Mouse (Mus musculus) WW6 (cell line): ENCODE data around the gene Mob3a.

ENCODE experiments used
- DNase-seq: peaks from one replicate; pipeline ENCODE4 v3.0.0-alpha.2; 2013; ENCODE audit warnings: low read depth, low spot score

The Mob3a gene

DNA sequence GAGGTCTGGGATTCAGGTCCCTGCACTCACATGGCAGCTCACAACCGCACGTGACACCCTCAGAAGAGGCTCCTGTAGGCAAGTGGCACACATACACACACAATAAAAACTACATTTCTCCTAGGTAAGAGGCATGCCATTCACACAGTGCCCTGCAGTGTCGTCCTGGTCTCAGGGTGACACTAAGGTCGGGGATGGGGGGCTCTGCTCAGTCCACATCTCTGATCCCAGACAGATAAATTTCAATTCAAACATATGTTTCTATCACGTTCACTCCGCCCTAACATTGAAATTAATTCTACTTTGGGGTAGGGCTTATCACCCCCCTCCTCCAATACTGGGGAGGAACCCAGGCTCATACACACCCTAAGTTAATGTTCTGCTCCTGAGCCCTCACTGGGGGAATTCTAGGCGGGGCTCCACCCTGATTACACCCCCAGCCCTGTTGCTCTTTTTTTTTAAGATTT, 1.7 kb downstream of the Mob3a start:
- no peak for DNase-seq

DNA sequence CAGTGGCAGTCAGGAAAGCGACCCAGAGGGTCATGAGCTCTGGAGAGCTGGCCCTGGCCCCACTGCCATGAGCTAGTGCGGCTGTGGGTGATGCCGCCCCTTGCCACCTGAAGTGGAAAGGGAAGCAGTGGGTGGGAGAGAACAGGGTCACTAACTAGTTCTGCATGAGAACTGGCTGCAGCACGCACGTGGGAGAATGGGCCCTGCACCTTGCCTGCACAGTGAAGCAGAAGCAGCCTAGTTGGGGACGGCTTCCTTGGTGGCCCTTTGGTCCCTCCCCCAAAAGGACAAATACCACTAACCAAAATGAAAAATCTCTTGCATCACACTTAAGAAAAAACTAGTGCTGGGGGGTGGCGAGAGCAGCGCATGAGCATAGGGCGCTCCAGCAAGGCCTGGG, 3.2 kb downstream of the Mob3a start:
- DNase-seq, result no peak

DNA sequence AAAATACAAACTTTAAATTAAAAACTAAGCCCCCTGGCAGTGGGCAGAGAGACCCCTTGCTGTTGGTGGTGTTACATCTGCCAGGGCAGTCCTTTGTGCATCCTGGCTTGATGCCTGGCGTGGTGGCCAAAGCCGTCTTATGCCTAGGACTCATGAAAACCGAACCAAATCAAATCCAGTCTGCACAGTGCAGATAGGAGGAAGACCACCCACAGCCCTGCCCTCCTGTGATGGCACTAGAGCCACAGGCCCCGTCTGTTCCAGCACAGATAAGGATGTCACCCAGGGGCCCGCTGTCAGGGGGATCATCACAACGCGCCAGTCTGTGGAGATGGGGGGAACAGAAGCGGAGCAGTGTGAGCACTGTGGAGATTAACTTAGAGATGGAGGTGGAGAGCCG, 4.0 kb downstream of the Mob3a start:
- DNase-seq, result no peak

DNA sequence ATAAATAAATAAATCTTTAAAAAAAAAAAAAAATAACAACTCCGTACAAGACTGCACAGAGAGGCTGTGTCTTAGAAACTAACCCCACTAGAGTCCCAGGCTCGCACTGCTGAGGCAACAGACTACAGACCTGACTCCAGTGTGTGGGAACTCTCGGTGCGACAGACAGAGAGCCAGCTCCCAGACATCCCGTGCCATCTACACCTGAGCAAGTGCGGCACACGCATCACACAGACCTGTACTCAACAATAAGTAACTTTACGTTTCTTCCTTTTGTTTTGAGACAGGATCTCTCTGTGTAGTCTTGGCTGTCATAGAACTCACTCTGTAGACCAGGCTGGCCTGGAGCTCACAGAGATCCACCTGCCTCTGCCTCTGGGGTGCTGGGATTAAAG, 4.4 kb downstream of the Mob3a start:
- DNase-seq, result no peak

DNA sequence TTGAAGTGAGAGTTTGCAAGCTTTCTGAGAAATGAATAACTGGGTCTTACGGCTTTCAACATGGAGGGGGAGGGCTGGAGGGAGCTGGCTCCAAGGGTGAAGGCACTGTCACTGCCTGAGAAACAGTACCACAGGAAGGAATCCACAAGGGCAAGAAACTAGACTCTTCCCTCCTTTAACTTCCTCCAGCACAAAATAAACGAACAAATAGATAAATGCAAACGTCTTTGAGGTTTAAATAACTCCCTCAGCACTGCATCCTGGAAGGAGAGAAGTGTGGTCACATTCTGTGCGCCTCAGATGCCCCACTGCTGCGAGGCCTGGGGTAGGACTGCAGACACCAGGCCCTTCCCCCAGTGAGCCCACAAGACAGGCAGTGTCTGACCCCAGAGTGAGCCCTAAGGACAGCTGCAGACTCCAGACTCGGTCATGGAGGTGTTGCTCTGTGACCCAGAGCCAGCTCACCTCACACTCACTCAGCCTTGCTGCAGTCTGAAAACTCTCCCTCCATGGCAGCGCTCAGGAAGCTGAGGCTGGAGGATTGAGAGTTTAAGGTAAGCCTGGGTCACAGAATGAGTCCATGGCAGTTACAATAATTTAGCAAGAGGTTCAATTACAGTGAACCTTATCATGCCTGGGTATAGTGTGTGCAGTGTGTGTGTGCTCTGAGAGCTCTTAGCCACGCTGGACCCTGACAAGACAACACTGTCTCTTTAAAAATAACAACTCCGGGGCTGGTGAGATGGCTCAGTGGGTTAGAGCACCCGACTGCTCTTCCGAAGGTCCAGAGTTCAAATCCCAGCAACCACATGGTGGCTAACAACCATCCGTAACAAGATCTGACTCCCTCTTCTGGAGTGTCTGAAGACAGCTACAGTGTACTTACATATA, 5.0 kb downstream of the Mob3a start:
- no peak for DNase-seq

DNA sequence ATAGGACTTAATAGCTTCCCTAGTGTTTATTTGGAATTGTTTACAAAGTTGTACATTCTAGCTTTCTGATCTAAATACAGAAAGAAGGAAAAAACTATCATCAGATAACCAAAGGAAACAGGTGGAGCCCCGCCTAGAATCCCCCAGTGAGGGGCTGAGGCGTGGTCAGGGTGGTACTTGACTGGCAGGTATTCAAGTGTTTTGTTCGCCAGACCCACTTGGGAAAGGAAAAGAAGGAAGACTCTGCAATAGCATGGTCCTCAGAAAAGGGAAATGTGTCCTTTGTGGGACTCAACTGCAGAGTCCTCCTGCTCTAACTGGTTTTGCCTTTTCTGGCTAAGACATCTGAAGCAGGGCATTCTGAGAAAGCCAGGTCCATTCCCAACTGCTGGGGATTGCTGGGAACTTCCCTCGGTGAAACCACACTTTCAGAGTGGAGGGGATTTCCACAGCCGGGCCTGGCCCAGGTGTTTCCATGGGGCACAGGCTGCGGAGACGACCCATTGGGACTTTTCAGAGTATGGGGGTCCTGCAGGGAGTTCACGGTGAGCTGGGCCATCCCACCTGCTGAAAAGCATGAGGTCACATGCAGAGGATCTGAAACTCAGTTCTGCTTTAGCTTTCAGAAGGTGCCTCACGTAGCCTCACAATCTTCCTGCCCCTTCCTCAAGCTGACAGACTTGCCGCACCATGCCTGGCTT, 5.8 kb downstream of the Mob3a start:
- DNase-seq, result no peak

DNA sequence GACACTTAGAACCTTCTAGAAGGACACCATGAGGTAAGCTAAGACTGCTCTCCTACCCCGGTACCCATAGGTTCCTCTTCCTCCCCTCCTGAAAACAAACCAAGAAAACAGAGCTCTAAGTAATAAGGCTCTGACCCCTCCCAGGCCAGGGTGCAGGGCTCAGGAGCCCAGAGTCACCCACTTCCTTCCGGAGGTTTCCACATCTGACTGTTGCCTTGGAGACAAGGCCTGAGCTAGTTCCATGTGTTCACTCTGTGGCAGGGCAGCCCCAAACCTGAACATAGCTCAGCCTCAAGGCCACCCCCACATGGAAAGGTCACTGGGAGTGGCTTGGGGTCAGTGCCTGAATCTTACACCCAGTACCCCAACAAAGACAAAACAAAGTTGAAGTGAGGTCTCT, 6.6 kb downstream of the Mob3a start:
- DNase-seq, result no peak

DNA sequence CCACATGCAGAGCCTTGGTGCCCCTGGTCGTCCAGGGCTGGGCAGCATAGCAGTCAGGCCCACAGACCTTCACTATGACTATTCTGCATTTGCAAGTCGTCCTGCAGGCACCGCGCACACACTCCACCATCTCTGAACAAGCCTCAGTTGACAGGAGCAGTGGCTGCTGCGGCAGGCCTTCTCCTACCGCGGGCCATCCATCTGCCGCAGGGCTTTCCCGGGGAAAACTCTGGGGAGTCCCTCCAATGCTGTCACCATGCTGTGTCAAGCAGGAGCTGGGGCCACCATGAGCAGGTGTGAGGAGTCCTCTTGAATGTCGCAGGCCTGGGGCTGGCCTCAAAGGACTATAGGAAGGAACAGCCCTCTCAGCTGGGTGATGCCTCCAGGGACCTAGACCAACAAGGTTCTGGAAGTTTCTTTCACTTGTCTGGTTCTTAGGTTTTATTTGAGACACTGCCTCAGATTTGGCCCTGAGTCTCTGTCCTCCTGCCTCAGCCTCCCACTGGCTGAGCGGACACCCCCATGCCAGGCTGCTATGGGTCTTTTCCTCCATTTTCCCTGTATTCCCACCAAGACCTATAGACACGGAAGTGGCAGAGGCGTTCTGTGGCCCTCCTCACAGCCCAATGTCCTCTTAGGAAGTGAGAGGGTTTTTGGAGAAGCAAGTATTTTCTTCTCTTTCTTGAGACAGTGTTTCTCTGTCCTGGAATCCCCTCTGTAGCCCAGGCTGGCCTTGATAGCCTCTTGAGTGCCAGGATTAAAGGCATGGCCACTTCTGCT, 7.4 kb downstream of the Mob3a start:
- DNase-seq, result no peak

DNA sequence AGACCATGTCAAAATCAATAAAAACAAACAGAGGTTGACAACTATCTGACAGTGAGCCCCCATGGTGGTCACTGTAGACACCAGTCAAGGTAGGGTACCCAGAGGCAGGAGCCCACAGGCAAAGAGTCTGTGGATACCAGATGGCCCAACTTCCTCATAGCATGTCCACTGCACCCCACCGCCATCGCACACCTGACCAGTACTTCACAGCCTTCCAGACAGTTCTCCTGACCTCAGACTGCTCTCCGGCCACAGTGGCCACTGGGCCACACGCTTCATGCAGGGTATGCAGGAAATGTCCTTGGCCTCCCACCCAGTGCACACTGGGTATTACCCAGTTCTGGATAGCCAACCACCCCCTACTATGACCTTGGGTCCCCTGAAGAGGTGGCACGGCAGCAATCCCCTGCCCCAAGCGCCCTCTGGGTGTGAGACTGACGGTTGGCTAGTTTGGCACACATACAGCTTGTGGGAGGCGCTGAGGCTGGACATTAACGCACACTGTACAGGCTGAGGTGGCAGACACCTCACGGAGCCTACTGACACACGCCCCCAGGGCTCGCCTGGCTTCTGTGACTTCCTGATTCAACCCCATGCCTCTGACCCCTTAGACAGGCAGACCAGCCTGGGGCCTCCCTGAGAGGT, 8.3 kb downstream of the Mob3a start:
- DNase-seq, result no peak

DNA sequence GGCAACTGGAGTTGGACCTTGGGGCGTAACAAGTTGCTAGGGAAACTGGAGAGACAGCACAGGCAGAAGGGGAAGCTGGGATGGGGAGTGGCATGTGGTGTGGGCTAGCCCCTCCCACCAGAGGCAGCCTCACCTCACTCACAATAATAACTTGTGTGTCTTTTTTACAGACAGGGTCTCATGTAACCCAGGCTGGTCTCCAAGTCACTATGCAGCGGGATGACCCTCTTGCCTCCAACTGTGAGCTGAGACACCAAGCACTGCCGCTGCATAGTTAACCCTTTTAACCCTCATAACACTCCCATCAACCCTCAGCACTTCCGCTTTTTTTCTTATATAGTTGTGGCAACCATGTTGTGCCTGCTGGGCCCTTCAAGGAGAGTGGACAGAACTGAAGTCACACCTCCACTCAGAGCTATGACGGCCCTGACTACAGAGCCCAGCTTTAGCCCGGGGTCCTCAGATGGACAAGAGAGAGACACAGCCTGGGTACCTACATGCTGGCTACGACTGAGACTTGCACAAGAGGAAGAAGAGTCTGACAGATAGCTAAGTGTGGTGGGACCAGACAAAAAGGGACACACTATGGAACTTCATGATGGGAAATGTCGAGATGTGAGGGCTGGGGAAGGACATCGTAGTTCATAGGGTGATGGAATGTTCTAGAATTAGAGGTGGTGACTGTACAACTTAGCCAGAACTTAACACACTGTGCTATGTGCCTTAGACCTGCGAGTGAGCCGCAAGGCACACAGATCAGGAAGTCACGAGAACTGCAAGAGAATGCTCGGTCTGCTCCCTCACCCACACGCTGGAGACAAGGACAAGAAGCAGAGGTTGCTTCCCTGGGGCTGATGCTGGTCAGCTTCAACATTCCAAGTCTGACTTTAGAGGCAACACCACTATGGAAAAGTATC, 9.3 kb downstream of the Mob3a start:
- DNase-seq, result no peak

DNA sequence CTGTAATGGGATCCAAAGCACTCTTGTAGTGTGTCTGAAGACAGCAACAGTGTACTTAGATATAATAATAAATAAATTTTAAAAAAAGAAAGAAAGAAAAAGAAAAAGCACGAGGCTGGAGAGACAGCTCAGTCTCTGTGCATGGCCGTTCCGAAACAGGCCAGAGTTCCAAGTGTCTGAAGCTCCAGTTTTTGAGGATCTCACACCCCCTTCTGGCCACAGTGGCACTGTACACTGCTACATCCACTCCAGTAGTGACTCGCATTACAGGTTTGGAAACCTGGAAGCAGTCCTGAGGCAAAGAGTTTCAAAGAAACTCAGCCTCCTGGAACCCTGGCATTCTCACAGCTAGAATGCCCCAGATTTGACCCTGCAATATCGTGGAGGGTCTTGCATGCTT, 13.9 kb downstream of the Mob3a start:
- no peak for DNase-seq

DNA sequence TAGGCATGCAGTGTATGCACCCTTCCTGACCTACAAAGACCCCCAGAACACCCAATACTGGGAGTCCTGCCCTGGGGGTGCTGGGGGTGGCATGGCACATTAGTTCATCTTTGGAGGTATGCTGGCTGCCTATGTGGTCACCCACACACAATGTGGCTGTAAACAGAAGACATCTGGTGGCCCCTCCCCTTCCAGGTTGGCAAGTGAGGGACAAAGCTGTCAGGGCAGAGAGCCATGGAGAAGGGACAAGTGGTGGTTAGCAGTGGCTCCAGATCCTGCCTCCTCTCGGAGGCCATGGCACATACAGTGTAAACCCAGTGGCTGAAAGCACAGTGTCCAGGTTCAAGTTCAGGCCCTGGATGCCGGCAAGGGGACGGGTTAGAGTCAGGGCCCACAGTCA, 15.2 kb downstream of the Mob3a start:
- no peak for DNase-seq

DNA sequence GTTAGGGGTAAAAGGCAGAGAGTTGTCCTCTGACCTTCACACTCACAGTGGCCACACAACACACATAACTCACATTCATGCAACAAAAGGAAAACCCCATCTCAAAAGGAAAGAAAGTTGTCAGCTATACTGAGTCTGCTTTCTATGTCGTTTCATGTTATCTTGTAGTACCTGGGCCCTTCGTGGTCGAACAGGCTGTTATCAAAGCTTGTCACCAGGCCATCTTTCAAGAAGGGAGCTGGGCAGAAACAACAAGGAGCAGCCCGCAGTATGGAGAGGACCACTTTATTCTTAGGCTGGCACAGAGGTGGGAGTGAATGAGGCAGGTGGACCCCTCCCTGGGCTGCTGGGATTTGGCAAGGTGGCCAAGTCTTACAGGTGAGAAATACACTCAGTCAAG, 16.8 kb downstream of the Mob3a start:
- no peak for DNase-seq

DNA sequence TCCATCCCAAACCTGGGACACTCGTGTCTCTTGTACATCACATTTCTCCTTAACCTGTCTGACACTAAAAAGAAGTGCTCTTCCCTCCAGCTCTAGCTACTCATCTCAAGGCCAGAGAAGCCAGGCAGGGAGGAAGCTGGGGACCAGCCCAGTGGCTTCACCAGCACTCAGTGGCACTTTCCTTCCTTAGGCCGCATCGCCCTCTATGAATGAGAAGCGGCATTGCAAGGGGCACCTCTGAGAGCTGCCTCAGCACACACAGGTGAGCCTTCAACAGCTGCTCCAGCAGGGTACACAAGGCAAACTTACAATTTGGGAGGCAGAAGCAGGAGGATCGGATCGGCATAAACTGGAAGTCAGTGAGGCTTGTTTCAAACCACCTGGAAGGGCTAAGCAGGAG, 17.6 kb downstream of the Mob3a start:
- no peak for DNase-seq

DNA sequence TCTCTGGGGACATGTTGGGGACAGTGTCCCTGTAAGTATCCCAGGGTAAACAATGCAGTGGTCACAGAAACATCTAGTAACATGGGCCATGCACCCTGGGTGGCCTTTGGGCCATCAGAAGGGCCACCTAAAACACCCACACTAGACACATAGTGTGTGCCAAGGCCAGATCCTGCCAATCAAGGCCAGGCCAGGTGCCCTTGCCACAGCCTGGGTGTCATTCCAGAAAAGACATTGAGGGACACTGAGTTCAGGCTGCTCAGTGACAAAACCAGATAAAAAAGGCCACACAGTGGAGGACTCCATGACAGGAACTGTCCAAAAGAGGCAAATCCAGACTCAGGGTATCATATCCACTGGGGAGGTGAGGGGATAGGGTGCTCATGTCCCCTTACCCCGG, 18.1 kb downstream of the Mob3a start:
- no peak for DNase-seq

DNA sequence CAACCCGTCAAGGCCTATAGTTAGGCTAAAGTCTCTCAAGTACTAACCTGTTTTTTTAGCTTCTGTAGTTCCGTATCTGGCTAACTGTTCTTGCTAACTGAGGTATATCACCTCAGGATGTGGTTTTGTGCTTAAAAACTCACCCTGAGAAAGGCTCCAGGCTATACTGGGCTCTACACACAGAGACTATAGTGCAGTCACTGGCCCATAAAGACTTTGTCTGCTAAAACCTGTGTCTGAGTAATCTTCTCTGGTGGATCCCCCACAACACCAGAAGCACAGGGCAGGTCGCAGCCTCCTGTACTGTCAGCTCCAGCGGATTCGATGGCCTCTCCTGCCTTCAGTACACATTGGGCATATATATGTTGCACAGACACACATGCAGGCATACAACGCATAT, 19.8 kb downstream of the Mob3a start:
- DNase-seq, result no peak

DNA sequence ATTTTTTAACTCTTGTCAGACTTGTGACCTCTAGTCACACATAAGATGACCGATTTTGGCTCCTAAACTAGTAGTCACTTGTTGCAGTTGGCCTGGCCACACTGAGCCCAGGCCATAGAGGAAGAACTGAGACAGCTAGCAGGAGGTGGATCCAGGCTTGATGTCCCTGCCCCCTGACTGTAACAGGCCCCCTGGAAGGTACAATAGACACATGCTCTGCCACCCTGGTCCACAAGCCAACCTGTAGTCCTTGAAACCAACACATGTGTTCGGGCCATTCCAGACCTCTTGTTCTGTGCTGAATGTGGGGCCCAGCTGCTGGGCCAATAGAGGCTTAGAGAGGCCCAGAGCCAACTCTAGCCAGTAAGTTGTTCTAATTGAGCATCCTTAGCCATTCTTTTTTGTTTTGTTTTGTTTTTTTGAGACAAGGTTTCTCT, 21.5 kb downstream of the Mob3a start:
- no peak for DNase-seq

DNA sequence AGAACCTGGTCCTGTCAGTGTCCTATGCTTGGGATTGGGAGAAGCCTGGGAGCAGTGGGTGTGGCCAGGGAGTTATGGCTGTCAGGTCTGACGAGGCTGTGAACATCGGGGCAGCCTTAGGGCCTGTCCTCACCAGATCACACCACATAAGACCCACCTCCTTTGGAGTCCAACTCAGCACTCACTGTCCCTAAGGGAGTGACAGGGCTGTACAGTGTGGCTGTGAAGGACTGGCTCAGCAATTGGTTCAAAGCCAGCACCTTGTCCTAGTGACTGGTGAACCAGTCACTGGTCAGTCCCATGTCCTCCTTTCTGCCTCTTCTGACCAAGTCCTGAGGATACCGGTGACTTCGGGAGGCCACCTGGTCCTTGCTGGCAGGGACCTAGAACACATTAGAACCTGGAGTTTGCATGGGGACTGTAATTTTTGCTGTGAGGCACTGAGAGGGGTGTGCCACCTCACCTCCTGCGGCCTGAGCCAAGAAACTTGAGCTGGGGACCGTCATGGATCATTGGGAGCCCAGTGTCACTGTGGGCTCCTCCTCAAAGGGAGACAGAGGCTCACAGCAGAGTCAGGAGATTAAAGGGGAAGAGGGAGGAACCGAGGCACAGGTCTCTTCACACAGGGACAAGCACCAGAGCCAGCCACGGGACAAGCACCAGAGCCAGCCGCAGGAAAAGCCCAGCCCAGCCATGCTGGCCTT, 22.1 kb downstream of the Mob3a start:
- DNase-seq, result no peak

DNA sequence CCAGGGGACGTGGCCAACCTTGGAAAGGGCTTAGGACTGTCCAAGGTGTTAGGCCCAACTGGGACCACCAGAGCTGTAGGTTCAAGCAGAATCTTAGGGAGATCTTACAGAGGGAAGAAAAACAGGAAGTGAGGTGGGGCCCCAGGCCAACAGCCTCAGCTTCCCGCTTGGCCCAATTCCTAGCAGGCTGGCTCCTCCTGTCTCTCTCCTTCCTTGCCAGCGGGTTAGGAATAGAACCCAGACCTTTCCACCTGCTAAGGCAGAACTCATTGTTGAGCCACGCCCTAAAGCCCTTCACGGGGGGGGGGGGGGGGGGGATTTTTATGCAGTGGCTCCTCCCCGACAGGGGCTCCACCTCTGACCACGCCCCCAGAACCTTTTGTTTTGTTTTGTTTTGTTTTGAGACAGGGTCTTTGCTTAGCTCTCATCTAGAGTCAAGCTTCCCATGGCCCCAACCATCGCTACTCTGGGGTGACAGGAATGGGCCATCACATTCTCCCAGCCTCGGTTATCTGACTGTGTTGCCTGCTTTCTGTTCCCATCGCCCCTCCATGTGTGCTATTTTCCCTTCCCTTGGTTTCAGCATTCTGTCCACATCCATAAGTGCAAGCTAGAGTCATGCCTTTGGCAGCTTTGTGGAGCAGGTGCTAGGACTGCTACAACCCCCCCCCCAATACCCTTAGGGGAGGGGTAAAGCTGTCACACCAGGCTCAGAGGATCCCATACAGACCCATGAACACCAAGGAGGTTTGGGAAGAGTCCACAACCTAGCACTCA, 23.0 kb downstream of the Mob3a start:
- DNase-seq, result no peak
